Mouse (Mus musculus): ENCODE results near the gene Nudcd2.
A peak's percentile ranks its signal among the peaks of the same experiment; 100 is the strongest.

Gene Nudcd2

DNA sequence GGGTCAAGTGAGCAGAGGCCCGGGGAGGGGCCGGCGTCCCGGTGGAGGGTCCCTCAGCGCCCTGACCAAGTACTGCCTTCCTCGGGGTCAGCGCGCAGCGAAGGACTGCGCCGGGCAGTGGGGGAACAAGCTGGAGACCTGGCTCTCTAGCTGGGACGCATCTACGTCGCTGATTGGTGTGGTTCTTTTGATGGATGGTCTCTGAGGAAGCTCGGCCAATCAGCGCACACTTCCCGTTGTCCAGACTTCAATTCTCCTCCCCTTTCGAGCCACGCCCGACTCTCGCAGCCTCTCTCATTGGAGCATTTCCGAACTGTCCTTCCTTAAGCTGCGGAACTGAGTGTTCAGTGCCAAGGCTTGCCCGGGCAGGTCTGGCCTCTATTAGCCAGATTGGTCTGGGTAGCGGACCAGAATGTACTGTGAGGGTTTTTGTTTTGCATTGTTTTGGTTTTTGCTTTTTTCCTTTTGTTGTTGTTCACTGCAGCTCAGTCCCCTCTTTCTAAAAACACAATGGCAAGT, 21.7 kb downstream of the Nudcd2 start, which contains the start of gene Ccng1:
Gene Ccng1 (minus strand): TSS at position 203 of the 519 bp plus-strand sequence.
- peak; percentile 83 for DNase-seq (ENCODE audit: extremely low spot score, low spot score)

DNA sequence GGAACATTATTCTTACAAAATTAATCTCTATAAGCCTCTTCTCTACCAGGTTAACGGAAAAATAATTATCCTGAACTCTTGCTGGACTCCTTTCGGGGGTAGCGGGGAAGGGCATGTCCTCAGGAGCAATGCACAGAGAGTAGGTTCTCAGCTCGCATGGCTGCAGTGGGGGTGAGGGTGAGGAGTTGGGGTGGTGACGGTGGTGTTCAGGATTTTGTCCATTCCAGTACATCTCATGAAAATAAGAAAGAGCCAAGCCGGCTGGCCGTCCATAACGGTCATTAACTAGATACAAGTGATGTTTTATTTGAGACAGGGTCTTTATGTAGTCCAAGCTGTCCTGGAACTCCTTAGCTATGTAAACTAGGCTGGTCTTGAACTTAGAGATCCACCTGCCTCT, 22.5 kb downstream of the Nudcd2 start:
- no peak for DNase-seq (ENCODE audit: extremely low spot score, low spot score)

DNA sequence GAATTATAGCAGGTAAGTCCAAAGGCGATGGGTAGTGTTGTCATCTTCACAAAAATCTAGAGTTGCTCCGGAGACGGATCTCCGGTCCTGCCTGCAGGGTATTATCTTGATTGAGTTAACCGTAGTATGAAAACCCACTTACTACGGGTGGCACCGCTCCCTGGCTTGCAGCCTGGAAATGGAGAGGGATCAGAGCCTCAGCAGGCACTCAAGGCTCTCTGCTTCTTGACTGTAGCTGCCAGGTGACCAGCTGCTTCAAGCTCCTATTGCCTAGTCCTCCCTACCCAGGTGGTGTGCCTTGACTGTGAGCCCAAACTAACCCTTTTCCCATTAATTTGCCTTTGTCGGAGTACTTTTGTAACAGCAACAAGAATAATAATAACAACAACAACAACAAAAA, 26.4 kb downstream of the Nudcd2 start:
- no peak for DNase-seq (ENCODE audit: extremely low spot score, low spot score)

DNA sequence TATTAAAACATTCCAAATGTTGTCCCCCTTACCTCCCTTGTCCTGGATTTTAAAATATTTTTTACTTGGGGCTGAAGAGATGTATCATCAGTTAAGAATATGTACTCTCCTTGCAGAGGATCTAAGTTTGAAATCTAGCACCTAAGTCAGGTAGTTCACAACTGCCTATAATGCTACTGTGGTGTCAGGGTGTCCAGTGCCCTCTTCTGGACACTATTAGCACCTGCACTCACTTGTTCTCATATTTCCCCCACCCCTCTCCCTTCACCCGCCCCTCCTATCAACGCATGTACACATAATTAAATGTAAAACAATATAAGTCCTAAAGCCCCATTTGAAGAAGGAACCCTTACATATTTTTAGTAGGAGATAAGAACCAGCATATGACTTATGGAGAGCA, 29.9 kb downstream of the Nudcd2 start:
- DNase-seq (ENCODE audit: extremely low spot score, low spot score), result no peak

DNA sequence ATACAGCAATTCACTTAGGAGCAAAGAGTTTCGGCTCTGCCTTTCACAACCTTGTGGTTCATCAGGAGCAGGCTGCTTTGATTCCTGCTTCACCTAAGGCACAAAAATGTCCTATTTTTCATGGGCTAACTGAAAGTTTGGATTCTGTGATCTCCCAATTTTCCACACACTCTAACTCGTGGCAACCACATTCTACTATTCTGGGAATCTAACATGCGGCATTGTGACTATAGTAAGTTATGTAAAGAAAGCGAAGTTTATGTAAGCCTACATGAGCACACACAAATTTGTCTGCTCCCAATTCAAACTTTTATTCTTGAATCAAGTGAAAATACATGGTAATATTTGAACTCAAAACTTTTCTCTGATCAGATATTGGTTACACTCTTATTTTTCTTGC, 31.2 kb downstream of the Nudcd2 start:
- no peak for DNase-seq (ENCODE audit: extremely low spot score, low spot score)

DNA sequence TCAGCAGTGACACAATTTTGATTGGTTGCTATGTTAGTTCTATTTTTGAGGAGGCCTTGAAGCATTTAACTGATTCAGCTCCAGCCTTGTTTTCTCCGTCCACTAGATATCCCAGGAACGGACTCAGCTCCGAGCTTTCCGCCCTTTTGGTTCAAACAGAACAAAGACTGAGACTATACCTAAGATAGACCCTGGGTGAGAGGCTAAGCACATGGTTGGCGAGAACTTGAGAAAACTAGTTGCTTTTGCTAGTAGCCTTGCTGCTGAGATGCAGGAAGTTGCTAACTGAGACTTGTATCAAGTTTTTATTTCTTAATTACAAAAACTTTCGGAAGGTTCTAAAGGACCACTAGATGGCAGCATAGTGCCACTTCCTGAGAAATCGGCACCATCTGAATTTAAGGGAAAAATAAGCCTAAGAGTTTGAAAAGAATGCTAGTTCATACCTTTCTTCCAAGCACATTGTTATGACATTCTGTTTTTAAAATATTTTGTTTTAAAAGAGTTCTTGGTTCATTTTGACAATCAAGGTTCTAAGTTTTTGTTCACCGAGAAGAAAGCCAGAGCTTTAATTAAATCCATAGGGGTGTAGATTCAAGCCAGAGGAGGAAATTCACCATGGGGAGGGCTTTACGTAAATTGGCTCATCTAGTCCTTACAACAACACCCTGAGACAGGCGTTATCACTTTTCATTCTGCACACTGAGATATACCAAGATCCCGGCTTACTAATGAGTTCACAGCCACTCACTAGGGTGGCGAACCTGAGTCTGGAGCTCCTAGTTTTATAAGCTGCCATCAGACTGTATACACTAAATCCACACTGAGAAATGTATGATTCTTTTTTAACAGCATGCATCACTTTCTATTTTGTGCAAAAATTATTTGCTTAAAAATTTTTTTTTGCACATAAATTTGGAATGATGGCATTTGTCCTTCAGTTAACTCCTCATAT, 42.1 kb downstream of the Nudcd2 start:
- DNase-seq (ENCODE audit: extremely low spot score, low spot score), result peak; percentile 14

DNA sequence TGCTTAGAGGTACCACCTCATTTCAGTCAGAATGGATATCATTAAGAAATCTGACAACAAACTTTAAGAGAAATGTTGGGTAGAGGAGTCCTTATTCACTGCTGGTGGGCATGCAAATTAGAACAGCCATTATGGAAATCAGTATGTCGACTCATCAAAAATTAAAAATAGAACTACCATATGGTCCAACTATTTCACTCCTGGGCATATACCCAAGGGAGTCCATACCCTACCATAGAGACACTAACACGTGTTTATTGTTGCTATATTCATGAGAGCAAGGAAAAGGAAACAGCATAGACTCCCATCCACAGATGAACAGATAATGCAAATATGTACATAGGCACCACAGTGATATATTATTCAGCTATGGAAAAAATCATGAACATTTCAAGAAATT, 48.4 kb downstream of the Nudcd2 start:
- no peak for DNase-seq (ENCODE audit: extremely low spot score, low spot score)

DNA sequence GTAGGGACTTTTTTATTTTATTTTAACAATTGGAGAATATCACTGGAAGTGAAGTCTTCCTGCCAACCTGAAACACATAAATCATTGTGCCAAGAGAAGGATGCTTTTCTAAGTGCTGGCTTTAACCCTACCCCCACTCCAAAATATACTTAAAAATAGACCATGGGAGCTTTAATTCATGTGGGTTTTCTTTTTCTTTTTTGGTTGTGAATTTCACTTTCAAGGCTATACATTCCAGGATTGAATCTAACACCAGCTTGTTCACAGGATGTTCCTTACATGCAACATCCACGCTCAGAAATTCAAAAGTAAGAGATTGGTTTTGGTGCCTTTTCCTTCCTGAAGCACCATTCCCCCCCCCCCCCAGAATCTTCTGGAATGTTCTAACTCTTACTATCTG, 49.9 kb downstream of the Nudcd2 start:
- DNase-seq (ENCODE audit: extremely low spot score, low spot score), result no peak

DNA sequence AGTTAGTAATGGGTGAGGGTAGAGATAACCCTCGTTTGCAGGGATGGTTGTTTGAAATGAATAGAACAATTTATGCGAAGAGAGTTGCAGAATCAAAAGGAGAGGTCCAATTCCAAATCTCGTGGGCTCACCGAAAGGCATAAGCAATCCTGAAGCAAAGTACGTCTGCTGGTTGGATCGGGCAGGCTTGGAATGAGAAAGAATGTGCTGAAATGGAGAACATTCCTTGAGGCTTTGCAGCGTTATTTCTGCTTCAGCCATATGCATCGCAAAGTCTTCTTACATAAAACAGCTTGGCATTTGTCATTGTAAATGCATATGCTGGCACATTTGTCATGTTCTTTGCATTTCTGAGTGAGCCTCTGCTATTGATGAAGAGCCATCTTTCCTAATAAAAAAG, 50.9 kb downstream of the Nudcd2 start:
- no peak for DNase-seq (ENCODE audit: extremely low spot score, low spot score)

DNA sequence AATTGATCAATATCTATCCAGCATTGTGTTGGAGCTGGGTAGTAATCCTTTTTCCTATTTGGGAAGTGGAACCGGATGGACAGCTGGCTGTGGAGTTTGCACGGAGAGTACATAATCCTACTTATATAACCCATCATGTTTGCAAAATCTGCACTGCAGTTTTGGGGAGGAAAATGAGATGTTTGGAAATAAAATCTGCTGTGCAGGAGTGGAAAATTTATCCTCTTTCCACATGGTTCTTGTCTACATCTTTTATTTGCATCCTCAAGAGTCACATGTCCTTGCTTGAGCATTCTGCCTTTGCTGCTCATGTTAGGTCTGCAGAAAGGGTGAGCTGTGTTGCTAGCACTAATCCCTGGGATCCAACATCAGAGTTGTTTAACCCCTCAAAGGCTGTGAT, 53.4 kb downstream of the Nudcd2 start:
- no peak for DNase-seq (ENCODE audit: extremely low spot score, low spot score)
